Mouse (Mus musculus) frontal cortex, postnatal 10 days (tissue): Measurements from ENCODE around the gene Pink1.

Source experiments
- DNase-seq, 2 experiments: peaks; one replicate each; pipeline ENCODE4 v3.0.0; 2022; ENCODE audit warnings: low spot score in 2 of 2, mixed read lengths in 1 of 2

Pink1 gene

DNA sequence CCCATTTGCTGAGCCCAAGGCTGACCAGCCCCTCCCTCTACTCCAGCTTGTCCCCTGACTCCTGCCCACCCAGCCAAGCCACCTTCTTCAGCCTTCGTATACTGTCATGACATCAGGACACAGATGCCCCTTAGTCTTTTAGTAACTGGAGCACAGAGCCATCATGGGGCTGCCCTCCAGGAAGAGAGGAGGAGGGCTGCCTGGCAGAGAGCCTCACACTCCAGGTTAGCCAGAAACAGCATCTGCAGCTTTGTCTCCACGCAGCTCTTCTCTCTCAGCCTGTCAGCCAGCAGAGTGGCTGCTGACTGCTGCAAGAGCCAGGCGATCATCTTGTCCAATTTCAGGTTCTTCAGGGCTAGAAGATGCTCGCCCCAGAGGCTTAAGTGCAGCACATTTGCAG, 12.3 kb downstream of the Pink1 start:
- DNase-seq, result no peak

- DNase-seq, result no peak
Measured at GRCm38 (mm10) chr4:138313021-138313420, 13.1 kb downstream of the Pink1 start.

GRCm38 (mm10) chr4:138312105-138312504, 14.0 kb downstream of the Pink1 start:
- no peak for DNase-seq

- DNase-seq, result no peak
Measured at GRCm38 (mm10) chr4:138311595-138311994, 14.5 kb downstream of the Pink1 start.

GRCm38 (mm10) chr4:138310311-138310910, 15.7 kb downstream of the Pink1 start:
- DNase-seq, result no peak

DNA sequence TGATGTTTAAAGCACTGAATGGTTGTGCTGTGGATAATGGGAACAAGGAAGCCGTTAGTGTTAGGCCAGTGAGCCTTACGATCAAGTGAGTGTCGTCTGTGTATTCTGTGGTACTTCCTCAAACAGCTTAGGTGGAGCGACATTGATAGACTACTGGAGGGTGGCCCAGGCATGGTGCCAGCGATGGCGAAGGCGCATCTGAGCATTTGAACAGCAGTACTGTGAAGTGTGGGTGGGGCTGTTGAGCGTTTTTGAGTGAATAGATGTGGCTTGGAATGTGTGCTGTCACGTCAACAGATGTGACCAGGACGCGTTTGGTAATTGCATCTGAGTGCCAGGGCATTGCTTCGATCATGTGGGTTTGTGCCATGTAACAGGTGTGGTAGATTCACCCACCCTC, 18.4 kb downstream of the Pink1 start:
- DNase-seq, result no peak

GRCm38 (mm10) chr4:138307025-138307424, 19.1 kb downstream of the Pink1 start:
- no peak for DNase-seq

DNA sequence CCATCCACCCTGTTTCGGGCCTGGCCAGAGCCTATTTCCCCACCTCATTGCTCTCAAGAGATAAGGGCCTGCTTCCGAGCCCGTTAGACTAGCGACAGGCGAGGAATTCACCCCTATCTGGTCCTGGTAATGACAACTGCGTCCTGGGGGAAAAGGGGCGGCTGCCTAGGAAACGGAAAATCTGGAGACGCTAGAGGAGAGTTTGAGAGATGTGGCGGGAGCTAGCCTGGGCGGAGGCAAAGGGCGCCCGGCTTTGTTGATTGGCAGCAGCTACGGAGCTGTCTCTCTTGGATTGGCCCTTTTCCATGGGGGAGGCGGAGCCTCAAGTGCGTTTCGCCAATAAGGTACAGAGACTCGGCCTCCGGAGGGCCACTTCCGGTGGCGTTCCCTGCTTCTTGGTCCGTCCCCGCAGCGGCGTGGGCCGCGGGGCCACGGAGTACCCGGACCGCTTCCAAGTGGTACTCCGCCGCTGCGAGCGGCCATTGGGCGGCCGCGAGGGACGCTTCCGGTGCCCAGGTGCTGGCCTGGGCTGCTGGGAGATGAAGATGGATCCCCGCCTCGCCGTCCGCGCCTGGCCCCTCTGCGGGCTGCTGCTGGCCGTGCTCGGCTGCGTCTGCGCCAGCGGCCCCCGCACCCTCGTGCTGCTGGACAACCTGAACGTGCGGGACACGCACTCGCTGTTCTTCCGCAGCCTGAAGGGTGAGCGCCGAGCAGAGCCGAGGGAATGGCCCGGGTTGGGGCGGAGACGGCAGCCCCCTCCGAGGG, 21.6 kb downstream of the Pink1 start, which contains the start of gene Ddost:
Ddost (plus strand) TSS at position 391 of the 765 bp plus-strand sequence.
- DNase-seq, result peak; percentile 98

DNA sequence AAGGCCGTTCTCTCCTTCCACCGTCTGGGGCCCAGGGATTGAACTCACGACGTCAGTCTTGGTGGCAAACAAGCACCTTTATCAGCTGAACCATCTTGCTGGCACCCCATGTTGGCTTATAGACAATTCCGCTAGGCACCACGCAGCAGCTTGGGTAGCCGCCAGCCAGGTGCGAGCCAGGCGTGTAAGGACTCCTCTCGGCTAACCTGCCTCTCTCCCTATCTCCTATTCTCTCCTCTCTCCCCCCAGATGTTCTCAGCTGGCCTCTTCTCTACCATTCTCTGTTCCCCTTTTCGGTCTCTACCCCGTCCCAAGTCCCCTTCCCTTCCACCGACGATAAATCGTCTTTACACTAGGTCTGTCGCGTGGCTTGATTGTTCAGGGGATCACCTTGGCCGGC, 22.4 kb downstream of the Pink1 start:
- DNase-seq, result no peak

- no peak for DNase-seq
Measured at GRCm38 (mm10) chr4:138303011-138303410, 23.1 kb downstream of the Pink1 start.

DNA sequence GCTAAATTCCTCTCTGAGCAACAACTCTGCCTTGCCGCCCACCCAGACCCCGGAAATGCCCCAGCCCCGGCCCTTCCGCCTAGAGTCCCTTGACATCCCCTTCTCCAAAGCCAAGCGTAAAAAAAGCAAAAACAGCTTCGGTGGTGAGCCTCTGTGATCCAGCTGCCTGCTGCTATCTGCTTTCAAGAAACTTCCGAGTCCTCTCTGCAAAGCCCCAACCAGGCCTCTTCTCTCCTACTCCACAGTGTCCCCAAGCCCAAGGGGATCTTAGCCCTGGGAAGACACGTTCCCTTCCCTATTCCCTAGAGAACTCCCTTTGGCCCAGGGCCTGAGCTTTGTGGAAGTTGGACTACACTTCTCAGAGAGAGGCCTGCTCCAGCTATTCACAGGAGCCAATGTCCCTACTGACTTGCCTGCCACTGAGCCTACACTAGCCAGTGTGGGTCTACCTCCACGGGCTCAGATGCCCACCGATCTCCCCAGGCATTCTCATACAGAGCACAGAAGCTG, 24.8 kb downstream of the Pink1 start:
- no peak for DNase-seq

- DNase-seq, result no peak
Measured at GRCm38 (mm10) chr4:138293949-138294550, 32.1 kb downstream of the Pink1 start.

GRCm38 (mm10) chr4:138293261-138293948, 32.7 kb downstream of the Pink1 start:
- DNase-seq, result no peak

- DNase-seq, result no peak
Measured at GRCm38 (mm10) chr4:138292028-138292427, 34.1 kb downstream of the Pink1 start.

GRCm38 (mm10) chr4:138288691-138289090, 37.4 kb downstream of the Pink1 start:
- DNase-seq, result no peak

DNA sequence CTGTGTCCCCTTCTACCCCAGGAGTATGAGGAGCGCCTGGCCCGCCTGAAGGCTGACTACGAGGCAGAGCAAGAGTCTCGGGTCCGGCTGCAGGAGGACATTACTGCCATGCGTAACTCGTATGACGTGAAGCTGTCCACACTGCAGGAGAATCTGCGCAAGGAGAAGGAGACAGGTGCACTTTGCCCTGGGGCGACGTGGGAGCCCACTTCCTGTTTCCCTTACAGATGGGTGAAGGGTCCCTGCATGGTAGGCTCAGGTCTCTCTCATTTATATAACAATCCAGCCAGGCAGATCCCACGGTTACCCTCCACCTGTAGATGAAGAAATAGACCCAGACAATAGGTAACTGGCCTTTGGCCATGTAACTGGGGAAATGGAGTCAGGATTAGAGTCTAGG, 39.7 kb downstream of the Pink1 start:
- no peak for DNase-seq

GRCm38 (mm10) chr4:138282834-138283233, 43.3 kb downstream of the Pink1 start:
- DNase-seq, result peak; percentile 47 to 55

DNA sequence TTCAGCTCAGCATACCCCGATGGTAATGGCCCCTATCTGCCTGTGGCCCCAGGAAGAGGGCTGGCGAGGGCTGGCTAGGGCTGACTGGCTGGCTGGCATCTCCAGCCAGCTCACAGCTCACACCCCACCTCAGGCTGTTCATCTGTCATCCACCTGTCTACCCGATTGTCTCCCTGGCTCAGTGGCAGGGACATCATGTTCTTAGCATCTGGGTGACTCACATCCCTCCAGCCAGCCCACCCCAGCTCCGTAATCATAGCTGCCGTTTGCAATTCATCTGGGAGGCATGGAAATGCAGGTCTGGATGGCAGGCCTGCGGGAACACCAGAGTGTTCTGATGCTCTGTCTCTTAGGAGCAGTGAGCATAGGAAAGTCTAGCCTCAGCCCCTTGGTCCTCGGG, 47.8 kb downstream of the Pink1 start:
- no peak for DNase-seq

DNA sequence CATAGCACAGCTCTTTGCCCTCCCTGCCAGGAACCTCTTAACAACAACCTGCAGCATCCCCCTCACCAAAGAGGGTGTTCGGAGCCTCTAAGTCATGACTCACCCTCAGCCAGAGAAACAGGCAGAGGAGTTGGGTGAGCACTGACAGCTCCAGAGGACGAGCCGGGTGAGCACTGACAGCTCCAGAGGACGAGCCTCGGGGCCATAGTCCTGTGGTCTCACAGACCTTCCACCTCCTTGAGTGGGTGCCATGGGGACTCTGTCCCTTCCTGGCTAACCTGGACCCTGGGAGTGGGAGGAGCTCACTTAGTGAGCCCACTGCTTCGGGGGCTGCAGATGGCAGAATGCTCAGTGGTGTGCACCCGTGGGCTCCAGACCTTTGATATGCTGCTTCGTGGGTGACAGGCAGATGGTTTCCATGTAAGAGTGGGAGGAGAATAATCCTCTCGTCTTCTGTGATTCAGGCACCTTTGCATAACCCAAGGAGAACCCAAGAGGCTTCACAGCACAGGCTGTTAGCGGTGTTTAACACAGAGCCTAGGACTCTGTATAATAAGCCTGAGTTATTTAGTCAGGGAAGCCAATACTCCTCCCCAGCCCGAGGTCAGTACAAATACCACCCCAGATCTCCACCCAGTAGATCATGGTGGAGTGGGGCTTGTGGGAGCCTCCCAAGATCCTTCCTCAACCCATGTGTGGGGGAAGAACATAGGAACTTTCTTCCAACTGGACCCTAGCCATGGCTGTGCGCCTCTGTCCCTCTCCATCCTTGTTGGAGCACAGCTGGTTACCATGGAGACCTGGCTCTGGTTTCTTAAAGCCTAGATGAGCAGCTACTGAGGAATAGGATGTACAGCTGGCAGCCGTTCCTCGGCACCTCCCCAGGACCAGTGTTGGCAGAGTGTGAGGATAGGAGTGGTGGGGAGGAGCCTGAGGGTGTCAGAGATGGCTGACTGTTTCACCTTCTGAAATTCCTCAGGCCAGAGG, 53.8 kb downstream of the Pink1 start:
- DNase-seq, result peak in 1 of 2 experiments; percentile 53

DNA sequence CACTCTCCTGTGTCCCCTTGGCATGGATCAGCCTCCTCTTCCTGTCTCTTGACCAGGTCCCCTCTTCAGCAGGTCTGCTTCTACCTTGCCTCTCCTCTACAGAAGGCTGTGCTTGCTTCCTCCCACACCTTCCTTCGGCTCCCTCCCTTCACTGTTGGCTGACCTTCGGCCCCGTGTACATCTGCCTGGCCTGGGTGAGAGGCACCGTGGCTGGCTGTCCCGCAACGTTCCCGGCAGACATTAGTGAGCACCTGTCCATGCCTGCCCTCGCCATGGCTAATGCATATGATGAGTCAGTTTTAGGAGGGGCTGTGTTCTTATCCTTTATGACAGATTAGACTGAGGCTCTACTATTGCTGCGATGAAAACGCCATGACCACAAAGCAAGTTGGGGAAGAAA, 58.2 kb downstream of the Pink1 start:
- no peak for DNase-seq
